Mouse (Mus musculus) left cerebral cortex, postnatal 10 days (tissue): ENCODE data around the gene Tnfrsf8. TPM values are rescaled to one million over a fixed set of nuclear protein-coding genes. Genes with fewer than 3 reads are reported as not detected.
A peak's percentile ranks its signal among the peaks of the same experiment; 100 is the strongest.
"Not testable (repeated sequence)": the region's sequence is repeated elsewhere in the genome, so short reads cannot be mapped to it uniquely, and the experiment has no call there.

Experiments
- DNase-seq, 2 experiments: peaks; one replicate each; pipeline ENCODE4 v3.0.0; 2021 to 2022; ENCODE audit warnings: low spot score in 2 of 2, mixed read lengths in 1 of 2; ENCODE audit errors: extremely low spot score in 1 of 2
- intact Hi-C: fragments of 180-260 bp; cut with DNase I; formaldehyde crosslinking; loops from one replicate; pipeline ENCODE4 v1.15.1; 2025
- total RNA-seq, 2 experiments: library from RNA; stranded (reverse); gene quantifications; 2 replicates each; pipeline ENCODE4 v1.2.3; 2021

Gene Tnfrsf8
- total RNA-seq: under 1 TPM; 0.83 to 0.99 TPM

GRCm38 (mm10) chr4:145314836-145315467, at the start of gene Tnfrsf8:
TSS of gene Tnfrsf8 (minus strand) at chr4:145315164.
- no peak for DNase-seq
- intact Hi-C loops: no loop called here

GRCm38 (mm10) chr4:145361635-145362034, 46.7 kb upstream of the Tnfrsf8 start:
- intact Hi-C loops, DNase-seq: not testable (repeated sequence)

- intact Hi-C loops: no loop called here
- no peak for DNase-seq
Measured at GRCm38 (mm10) chr4:145361065-145361464, 46.1 kb upstream of the Tnfrsf8 start.

- intact Hi-C loops: no loop called here
- DNase-seq: no peak
Measured at GRCm38 (mm10) chr4:145360567-145360966, 45.6 kb upstream of the Tnfrsf8 start.

GRCm38 (mm10) chr4:145356234-145356633, 41.3 kb upstream of the Tnfrsf8 start:
- intact Hi-C loops: no loop called here
- DNase-seq: no peak

- DNase-seq: no peak
- intact Hi-C loops: no loop called here
Measured at GRCm38 (mm10) chr4:145353855-145354254, 38.9 kb upstream of the Tnfrsf8 start.

GRCm38 (mm10) chr4:145344948-145345347, 30.0 kb upstream of the Tnfrsf8 start:
- DNase-seq: no peak
- intact Hi-C loops: no loop called here

- intact Hi-C loops: no loop called here
- no peak for DNase-seq
Measured at GRCm38 (mm10) chr4:145341879-145342809, 27.2 kb upstream of the Tnfrsf8 start.

GRCm38 (mm10) chr4:145337906-145338858, 23.2 kb upstream of the Tnfrsf8 start:
- DNase-seq: no peak
- intact Hi-C loops: no loop called here

- DNase-seq: no peak
- intact Hi-C loops: no loop called here
Measured at GRCm38 (mm10) chr4:145336587-145336986, 21.6 kb upstream of the Tnfrsf8 start.

GRCm38 (mm10) chr4:145336019-145336418, 21.1 kb upstream of the Tnfrsf8 start:
- intact Hi-C loops: no loop called here

GRCm38 (mm10) chr4:145323631-145324030, 8.7 kb upstream of the Tnfrsf8 start:
- no peak for DNase-seq

More at GRCm38 (mm10) chr4:145336019-145336418, 21.1 kb upstream of the Tnfrsf8 start:
- no peak for DNase-seq

GRCm38 (mm10) chr4:145322995-145323627, 8.1 kb upstream of the Tnfrsf8 start:
- no peak for DNase-seq
- intact Hi-C loops: no loop called here

More at GRCm38 (mm10) chr4:145323631-145324030, 8.7 kb upstream of the Tnfrsf8 start:
- intact Hi-C loops: no loop called here

GRCm38 (mm10) chr4:145322211-145322610, 7.2 kb upstream of the Tnfrsf8 start:
- intact Hi-C loops: no loop called here
- no peak for DNase-seq

GRCm38 (mm10) chr4:145320624-145321023, 5.7 kb upstream of the Tnfrsf8 start:
- intact Hi-C loops: no loop called here
- no peak for DNase-seq

GRCm38 (mm10) chr4:145319274-145320226, 4.6 kb upstream of the Tnfrsf8 start:
- intact Hi-C loops: no loop called here
- DNase-seq: peak in 1 of 2 experiments; percentile 74

GRCm38 (mm10) chr4:145316708-145317107, 1.7 kb upstream of the Tnfrsf8 start:
- intact Hi-C loops: no loop called here
- no peak for DNase-seq
